Mouse (Mus musculus) thymus, adult 2 months (tissue): Measurements from ENCODE around the gene Rcan3. TPM values are rescaled to one million over a fixed set of nuclear protein-coding genes. Genes with fewer than 3 reads are reported as not detected.

Experiments used
- DNase-seq: peaks from one replicate; pipeline ENCODE4 v3.0.0; 2021
- H3K27ac ChIP-seq: fragments of 200-500 bp; 2 replicates; pipeline ENCODE4 v1.5.1; 2012; ENCODE audit warnings: low read length, control low read depth; ENCODE audit not compliant: control insufficient read depth, insufficient read depth
- H3K27me3 ChIP-seq: fragments of 200-500 bp; 2 replicates; pipeline ENCODE4 v1.6.1; 2012; ENCODE audit warnings: mild to moderate bottlenecking, low read length, moderate library complexity, mixed read lengths; ENCODE audit not compliant: control insufficient read depth, insufficient read depth
- H3K36me3 ChIP-seq: fragments of 200-500 bp; 2 replicates; pipeline ENCODE4 v1.6.1; 2012; ENCODE audit warnings: mild to moderate bottlenecking, low read length, moderate library complexity; ENCODE audit not compliant: control insufficient read depth, insufficient read depth
- H3K4me1 ChIP-seq: fragments of 200-500 bp; replicated peaks from 2 replicates; pipeline ENCODE4 v1.6.1; 2012; ENCODE audit warnings: low read length; ENCODE audit not compliant: control insufficient read depth, insufficient read depth
- H3K4me3 ChIP-seq: fragments of 200-500 bp; 2 replicates; pipeline ENCODE4 v1.5.1; 2012; ENCODE audit warnings: mild to moderate bottlenecking, low read length, control low read depth, moderate library complexity; ENCODE audit not compliant: control insufficient read depth, insufficient read depth
- CTCF ChIP-seq: fragments of 200-500 bp; IDR thresholded peaks from 2 replicates; pipeline ENCODE4 v1.5.1; 2012; ENCODE audit warnings: mild to moderate bottlenecking, control low read depth, low read length, moderate library complexity, borderline replicate concordance; ENCODE audit not compliant: control insufficient read depth, poor library complexity, insufficient read depth; ENCODE audit errors: extremely low read depth
- POLR2A ChIP-seq: fragments of 200-500 bp; IDR thresholded peaks from 2 replicates; pipeline ENCODE4 v1.6.1; 2012; ENCODE audit warnings: mild to moderate bottlenecking, low read length, control low read depth, moderate library complexity; ENCODE audit not compliant: control insufficient read depth, poor library complexity, insufficient read depth; ENCODE audit errors: extremely low read depth
- WGBS: fragments of 180-500 bp; shearing (Covaris S2); methylation state at CpG from one replicate; pipeline ENCODE4 v1.1.7; 2018; 5-methylcytosine and 5-hydroxymethylcytosine counted together
- polyA plus RNA-seq: library from polyadenylated mRNA; depleted of rRNA; stranded (reverse); fragments of >200 nt; gene quantifications from 2 replicates; pipeline ENCODE4 v1.2.3, GENCODE M21; 2012

The Rcan3 gene
- polyA plus RNA-seq, 1 experiment = 21.9 TPM

GRCm38 (mm10) chr4:135401881-135402280, 31.8 kb downstream of the Rcan3 start:
- TF ChIP-seq CTCF (no peak), POLR2A (no peak)
- 59% methylated on average over 7 of the region's 7 CpGs for WGBS
- no peak for DNase-seq
- H3K27me3 ChIP-seq = peaks cover 6% of the 10 kb centered on the region; the same call in 1 of the 2 replicates
- H3K4me3 ChIP-seq = no peak overlapping the region
- H3K27ac ChIP-seq = no peak overlapping the region
- H3K4me1 ChIP-seq = 0 out of 2 replicates have a peak, but pooled peaks cover 10% of the 10 kb centered on the region
- no peaks in the 10 kb centered on the region for H3K36me3 ChIP-seq

- no peaks in the 10 kb centered on the region for H3K4me1 ChIP-seq
- H3K27me3 ChIP-seq = peaks cover 6% of the 10 kb centered on the region; the same call in 1 of the 2 replicates
- H3K4me3 ChIP-seq = no peak within 1 kb of the TSS
- 5% methylated on average over 29 of the region's 29 CpGs for WGBS
- no peak for TF ChIP-seq CTCF
- TF ChIP-seq POLR2A = no peak
- DNase-seq = no peak
- H3K27ac ChIP-seq = no peak within 1 kb of the TSS
- H3K36me3 ChIP-seq = no peaks in the 10 kb centered on the region
Measured at GRCm38 (mm10) chr4:135397991-135398390, 35.7 kb downstream of the Rcan3 start, which contains the start of gene Ncmap. Ncmap (minus strand) TSS chr4:135398227.

- DNase-seq = no peak
- H3K27ac ChIP-seq = no peak overlapping the region
- H3K4me3 ChIP-seq = no peak overlapping the region
- H3K36me3 ChIP-seq = no peaks in the 10 kb centered on the region
- 21% methylated on average over 16 of the region's 16 CpGs for WGBS
- H3K4me1 ChIP-seq = no peaks in the 10 kb centered on the region
- TF ChIP-seq CTCF = no peak
- no peak for TF ChIP-seq POLR2A
- peaks cover 6% of the 10 kb centered on the region; the same call in 1 of the 2 replicates for H3K27me3 ChIP-seq
Measured at GRCm38 (mm10) chr4:135397551-135397950, 36.1 kb downstream of the Rcan3 start.

GRCm38 (mm10) chr4:135396303-135396702, 37.4 kb downstream of the Rcan3 start:
- no peak overlapping the region for H3K4me3 ChIP-seq
- peaks cover 6% of the 10 kb centered on the region; the same call in 1 of the 2 replicates for H3K27me3 ChIP-seq
- TF ChIP-seq CTCF (no peak), POLR2A (no peak)
- H3K36me3 ChIP-seq = no peaks in the 10 kb centered on the region
- no peak overlapping the region for H3K27ac ChIP-seq
- no peaks in the 10 kb centered on the region for H3K4me1 ChIP-seq
- DNase-seq = no peak
- WGBS = 94% methylated on average over 5 of the region's 5 CpGs

- Histone ChIP-seq H3K36me3 (no peaks in the 10 kb centered on the region), H3K4me3 (no peak overlapping the region), H3K4me1 (no peaks in the 10 kb centered on the region), H3K27ac (no peak overlapping the region), H3K27me3 (peaks cover 6% of the 10 kb centered on the region; the same call in 1 of the 2 replicates)
- TF ChIP-seq CTCF (no peak), POLR2A (no peak)
- 95% methylated on average over 4 of the region's 4 CpGs for WGBS
- DNase-seq = no peak
Measured at GRCm38 (mm10) chr4:135395375-135395774, 38.3 kb downstream of the Rcan3 start.

- Histone ChIP-seq H3K4me3 (no peak overlapping the region), H3K4me1 (no peaks in the 10 kb centered on the region), H3K27me3 (peaks cover 6% of the 10 kb centered on the region; the same call in 1 of the 2 replicates), H3K27ac (no peak overlapping the region), H3K36me3 (no peaks in the 10 kb centered on the region)
- WGBS = 93% methylated on average over 7 of the region's 7 CpGs
- no peak for TF ChIP-seq POLR2A
- TF ChIP-seq CTCF = no peak
- no peak for DNase-seq
Measured at GRCm38 (mm10) chr4:135394666-135395065, 39.0 kb downstream of the Rcan3 start.

- H3K27me3 ChIP-seq = peaks cover 6% of the 10 kb centered on the region; the same call in 1 of the 2 replicates
- H3K4me1 ChIP-seq = no peaks in the 10 kb centered on the region
- no peak overlapping the region for H3K27ac ChIP-seq
- 86% methylated on average over 6 of the region's 6 CpGs for WGBS
- no peak for DNase-seq
- no peaks in the 10 kb centered on the region for H3K36me3 ChIP-seq
- TF ChIP-seq CTCF (no peak), POLR2A (no peak)
- H3K4me3 ChIP-seq = no peak overlapping the region
Measured at GRCm38 (mm10) chr4:135393381-135393780, 40.3 kb downstream of the Rcan3 start.
